Mouse (Mus musculus) T-helper 17 cell (primary cell): Measurements from ENCODE around the gene Fxyd7.

Source experiments
- in situ Hi-C, 2 experiments: fragments of 300-600 bp; cut with MboI, MseI; formaldehyde crosslinking; loops; 1 replicate in 1 of 2; 2 replicates in 1 of 2; pipeline ENCODE4 v1.15.1; 2025; ENCODE audit warnings: high pct_unique_total_duplicates in 2 of 2

The Fxyd7 gene

DNA sequence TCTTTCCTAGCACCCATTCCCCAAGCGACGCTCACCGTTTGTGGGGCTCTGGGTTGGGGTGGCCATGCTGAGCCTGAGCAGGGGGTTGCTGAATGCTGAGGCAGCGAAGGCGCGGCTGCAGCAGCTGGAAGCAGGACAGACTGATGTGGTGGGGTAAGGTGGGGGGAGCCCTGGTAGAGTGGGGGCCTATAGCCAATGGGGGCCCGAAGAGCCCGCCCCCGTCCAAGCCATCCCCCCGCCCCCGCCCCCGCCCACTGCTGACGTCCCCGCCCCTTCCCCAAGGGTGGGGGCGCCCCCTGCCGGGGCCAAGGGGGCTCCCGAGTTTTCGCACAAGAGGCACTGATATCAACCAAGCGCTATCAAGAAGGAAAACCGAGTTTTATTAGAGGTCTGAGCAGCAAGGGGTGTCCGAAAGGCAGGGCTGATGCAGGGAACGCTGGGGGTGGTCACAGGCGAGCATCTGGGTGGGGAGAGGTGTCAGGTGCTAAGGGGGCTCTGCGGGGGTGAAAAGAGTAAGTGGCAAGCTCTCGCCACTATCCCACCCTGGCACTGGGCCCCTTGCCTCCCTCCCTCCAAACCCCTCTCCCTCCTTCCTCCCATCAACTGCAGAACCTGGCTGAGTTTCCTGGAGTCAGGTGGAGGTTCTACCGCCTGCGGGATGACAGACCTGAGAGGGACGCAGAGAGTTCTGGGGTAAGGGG is at the start of gene Fxyd7:
Fxyd7 (minus strand) TSS at position 147 of the 701 bp plus-strand sequence.
- in situ Hi-C loops: no loop called here

- in situ Hi-C loops: no loop called here
These were observed 49.5 kb upstream of the Fxyd7 start for GRCm38 (mm10) chr7:31100786-31101185.

DNA sequence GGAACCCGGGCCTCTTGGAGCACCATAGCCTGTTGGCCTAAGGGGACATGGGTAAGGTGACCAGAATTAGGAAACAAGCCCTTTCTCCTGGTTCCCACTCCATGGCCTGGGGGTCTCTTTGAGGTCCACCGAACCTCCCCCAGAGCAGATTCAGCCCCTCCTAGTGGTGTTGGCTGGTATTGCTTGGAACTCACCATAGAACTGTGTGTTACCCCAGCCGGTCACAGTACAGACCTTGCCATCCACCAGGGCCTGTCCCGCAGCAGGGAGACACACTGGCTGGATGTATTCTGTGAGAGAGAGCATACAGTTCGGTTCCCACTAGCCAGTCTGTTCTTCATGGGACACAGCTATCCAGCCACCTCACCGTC is 48.3 kb upstream of the Fxyd7 start:
- in situ Hi-C loops: loop anchor here in 1 of 2 experiments (5.0 kb wide), 1 partner anchor 37 kb away; no protein-coding TSS in a partner anchor

GRCm38 (mm10) chr7:31098697-31099611 is 47.7 kb upstream of the Fxyd7 start:
- in situ Hi-C loops: loop anchor here in 1 of 2 experiments (5.0 kb wide), 1 partner anchor 37 kb away; no protein-coding TSS in a partner anchor

DNA sequence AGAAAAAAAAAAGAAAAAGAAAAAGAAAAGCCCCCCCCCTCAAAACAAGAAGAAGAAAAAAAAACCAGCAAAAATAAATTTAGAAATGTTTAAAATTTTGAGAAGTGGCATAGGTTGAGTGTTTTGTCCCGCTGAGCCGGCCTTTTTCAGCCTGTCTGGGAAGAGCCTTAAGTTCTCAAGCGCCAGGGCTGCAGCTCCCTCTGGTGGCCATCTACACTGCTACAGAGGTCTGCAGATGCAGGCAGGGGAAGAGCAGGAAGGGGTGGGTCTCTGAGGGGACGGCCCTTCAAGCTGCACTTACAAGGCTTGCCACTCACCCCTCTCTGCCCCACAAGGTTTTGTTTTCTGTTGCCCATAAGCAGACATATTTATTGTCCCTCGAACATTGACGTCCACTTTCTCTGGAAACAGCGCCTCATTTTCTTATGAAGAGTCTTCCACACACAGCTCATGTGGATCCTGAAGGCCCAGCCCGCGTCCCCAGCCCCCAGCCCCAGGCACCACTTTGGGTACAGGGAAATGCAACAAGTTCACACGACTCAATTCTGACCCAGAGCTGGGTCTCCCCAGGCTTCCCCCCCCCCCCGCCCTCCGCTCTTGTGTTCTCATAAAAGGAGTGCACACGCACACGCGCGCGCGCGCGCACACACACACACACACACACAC is 46.4 kb upstream of the Fxyd7 start:
- in situ Hi-C loops: loop anchor here in 1 of 2 experiments (5.0 kb wide), 1 partner anchor 35 kb away; no protein-coding TSS in a partner anchor

GRCm38 (mm10) chr7:31096892-31097564 is 45.8 kb upstream of the Fxyd7 start:
- in situ Hi-C loops: loop anchor here in 1 of 2 experiments (5.0 kb wide), 1 partner anchor 35 kb away; no protein-coding TSS in a partner anchor

DNA sequence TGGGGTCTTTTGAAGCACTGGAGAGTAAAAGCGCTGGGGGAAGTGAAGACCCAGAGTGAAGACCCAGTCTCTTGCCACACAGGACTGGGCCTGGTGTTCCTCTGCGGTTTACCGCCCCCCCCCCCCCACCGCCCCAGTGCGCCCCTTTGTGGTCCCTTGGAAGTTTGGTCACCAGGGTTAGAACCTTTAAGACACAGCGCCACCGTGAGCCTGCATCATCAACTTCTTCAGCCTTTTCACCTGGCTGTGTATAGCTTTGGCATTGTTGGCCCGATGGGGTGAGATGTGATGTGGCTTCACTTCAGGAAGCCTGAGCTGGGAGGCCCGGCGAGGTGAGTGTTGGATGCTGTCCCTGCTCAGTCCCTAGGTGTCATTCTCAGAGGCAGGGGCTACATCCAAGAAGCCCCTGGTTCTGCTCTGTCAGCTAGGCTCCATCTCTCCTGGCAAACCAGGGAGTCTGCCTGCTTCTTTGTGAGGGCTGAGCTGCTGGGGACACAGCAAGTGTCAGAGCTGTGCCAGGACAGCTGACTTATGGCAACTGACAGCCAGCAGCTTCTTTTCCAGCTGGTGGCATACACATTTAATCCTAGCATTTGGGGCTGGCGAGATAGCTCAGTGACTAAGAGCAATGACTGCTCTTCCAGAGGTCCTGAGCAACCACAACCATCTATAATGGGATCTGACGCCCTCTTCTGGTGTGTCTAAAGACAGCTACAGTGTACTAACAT is 43.7 kb upstream of the Fxyd7 start:
- in situ Hi-C loops: loop anchor here in 1 of 2 experiments (5.0 kb wide), 1 partner anchor 33 kb away; no protein-coding TSS in a partner anchor

DNA sequence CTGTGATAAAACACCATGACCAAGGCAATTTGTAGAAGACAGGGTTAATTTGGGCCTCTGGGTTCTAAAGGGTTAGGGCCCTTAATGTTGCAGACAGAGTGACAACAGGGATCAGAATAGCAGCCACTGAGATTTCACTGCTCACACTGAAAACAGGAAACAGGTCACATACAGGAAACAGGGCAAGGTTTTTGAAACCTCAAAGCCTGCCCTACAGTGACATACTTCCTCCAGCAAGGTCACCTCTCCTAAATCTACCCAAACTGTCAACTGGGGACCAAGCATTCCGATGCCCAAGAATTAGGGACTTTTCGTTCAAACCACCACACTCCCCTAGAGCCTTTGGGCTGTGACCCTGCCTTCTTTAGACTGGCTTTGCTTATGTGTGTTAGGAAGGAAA is 38.5 kb upstream of the Fxyd7 start:
- in situ Hi-C loops: no loop called here

DNA sequence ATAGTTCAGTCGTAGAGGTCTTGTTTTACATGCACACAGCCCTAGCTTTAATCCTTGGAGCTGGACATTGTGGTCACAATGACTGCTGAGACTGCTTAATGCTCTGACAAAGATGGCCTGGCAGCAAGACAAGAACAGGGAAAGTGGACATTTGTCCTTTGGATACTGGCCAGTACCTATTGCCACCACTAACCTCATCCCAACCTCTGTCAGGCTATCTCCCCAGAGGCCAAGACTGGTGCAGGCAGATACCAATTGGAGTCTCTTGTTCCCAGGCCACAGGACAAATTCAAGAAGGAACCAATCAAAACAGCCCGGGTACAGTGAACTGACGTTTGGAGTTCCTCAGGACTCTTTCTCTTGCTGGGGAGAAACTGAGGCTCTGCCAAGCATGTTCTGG is 36.9 kb upstream of the Fxyd7 start:
- in situ Hi-C loops: no loop called here

- in situ Hi-C loops: no loop called here
These were observed 36.0 kb upstream of the Fxyd7 start for GRCm38 (mm10) chr7:31087262-31087661.

DNA sequence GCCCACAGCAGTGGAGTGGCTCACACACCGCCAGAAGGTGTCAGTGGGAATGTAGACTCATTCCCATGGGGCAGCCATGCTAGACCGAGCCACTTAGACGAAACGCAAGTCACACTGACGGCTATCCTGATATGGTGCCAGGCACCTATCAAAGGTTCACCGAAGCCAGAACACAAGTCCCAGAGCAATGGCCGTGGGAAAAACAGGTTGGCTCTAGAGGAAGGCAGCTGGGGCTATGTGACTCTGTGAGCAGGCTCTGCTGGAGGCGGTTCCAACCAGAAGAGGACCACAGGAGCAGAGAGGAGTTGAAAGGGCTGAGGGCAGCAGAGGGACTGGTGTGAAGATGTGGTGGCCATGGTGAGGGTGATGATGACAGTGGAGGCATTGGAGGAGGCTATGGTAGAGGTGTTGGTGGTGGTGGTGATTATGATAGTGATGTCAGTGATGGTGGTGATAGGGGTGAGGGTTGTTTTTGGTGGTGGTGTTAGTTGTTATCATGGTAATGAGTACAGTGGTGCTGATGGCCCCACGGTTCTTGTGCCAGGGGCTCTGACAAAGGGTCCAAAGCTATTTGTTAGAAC is 35.0 kb upstream of the Fxyd7 start:
- in situ Hi-C loops: no loop called here

- in situ Hi-C loops: no loop called here
These were observed 33.9 kb upstream of the Fxyd7 start for GRCm38 (mm10) chr7:31085171-31085570.

DNA sequence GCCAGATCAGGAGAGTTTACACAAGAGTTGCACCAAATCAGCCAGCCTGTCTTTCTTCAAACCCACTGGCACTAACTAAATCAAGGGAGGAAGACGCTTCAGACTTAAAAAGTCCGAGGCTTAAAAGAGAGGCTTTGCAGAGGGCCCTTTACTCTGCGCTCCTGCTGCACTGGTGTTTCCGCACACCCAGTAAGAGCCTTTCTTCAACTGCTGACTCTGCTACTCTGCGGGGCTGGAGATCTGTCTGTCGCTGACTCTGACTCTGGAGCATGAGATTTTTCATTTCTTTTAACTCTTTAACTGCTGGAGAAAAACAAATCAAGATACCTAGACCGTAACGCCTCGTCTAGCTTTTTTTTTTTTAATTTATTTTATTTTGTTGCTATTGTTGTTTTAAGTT is 32.9 kb upstream of the Fxyd7 start:
- in situ Hi-C loops: no loop called here

DNA sequence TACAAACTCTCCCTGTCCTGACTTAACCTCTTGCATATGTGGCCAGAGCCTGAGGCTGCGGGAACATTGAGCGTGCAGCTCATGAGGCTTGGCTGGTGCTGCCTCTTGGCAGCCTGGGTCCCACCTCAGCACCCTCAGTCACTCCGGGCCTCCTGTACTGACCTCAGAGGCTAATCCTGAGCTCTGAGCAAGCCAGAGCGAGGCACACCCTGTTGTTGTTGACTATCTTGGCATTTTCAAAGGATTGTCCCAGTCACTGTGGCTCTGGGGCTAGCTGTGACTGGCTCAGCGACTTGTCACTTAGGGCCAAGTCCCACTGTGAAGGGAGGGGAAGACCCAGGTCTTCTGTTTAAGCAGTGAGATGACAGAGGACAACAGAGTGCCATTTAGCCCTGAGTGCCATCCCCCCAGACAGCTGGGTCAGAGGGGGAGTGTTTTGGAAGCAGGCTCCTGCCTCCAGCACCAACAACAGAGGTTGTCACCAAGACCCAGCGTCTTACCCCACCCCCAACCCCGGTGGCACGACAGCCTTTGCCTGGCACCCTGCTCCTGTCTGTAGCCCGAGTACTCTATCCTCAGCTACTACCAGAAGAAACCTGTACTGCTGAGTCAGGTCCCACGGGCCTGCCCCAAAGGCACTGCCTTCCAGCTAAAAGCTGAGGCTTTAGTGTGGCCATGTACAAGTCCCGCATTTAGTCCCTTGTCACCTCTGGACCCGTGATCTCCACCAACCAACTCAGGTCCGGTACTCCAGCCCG is 31.7 kb upstream of the Fxyd7 start:
- in situ Hi-C loops: no loop called here

- in situ Hi-C loops: no loop called here
These were observed 30.8 kb upstream of the Fxyd7 start for GRCm38 (mm10) chr7:31082106-31082505.

DNA sequence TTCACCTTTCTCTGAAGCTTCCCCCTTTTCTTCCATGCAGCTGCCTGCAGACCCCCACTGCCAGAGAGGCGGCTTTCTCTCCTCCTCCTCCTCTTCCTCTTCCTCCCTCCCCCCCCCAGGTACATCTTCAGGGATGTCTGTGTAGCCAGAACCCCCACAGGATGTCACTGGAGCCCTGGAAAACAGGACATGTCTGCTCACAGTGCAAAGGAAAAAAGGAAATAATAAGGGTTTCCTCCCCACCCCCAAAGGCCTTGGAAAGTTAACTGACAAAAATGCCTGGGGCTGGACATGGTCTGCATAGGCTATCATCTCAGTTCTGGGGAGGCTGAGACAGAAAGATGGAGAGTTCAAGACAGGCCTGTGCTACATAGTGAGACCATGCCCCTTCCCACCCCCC is 29.8 kb upstream of the Fxyd7 start:
- in situ Hi-C loops: no loop called here

- in situ Hi-C loops: no loop called here
These were observed 29.3 kb upstream of the Fxyd7 start for GRCm38 (mm10) chr7:31080611-31081010.

DNA sequence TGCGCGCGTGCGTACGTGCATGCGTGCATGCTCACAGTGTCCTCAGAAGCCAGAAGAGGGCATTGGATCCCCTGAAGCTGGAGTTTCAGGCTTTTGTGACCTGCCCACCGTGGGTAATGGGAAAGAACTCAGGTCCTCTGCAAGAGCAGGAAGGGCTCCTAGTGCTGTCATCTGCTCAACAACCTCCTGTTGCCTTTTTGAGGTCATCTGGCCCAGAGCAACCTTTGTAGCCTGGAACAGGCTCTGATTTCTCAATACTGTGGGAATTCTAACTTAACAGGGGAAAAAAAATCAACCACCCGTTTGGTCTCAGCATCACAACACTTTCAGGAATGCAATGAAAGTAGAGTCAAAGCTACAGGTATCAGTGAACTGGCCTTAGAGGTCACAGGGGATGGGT is 28.4 kb upstream of the Fxyd7 start:
- in situ Hi-C loops: no loop called here

GRCm38 (mm10) chr7:31077885-31078445 is 26.7 kb upstream of the Fxyd7 start:
- in situ Hi-C loops: no loop called here
